Mouse (Mus musculus) midbrain, embryonic 13.5 days (tissue): Measurements from ENCODE around the gene Atg7. TPM values are rescaled to one million over a fixed set of nuclear protein-coding genes. Genes with fewer than 3 reads are reported as not detected.

ENCODE experiments used
- ATAC-seq: fragments of 200-750 bp; cut with Nextera tagmentation; 2 replicates; pipeline ENCODE4 v1.8.0; 2017; ENCODE audit warnings: mild to moderate bottlenecking, moderate TSS enrichment, moderate library complexity
- H3K27ac ChIP-seq: fragments of 300-500 bp; sonication (generic); 2 replicates; pipeline ENCODE4 v1.5.1; 2015; ENCODE audit warnings: inconsistent platforms, mild to moderate bottlenecking, moderate library complexity
- H3K27me3 ChIP-seq: fragments of 300-500 bp; sonication (generic); 2 replicates; pipeline ENCODE4 v1.6.1; 2015; ENCODE audit warnings: mild to moderate bottlenecking, inconsistent platforms
- H3K36me3 ChIP-seq: fragments of 300-500 bp; sonication (generic); 2 replicates; pipeline ENCODE4 v1.6.1; 2015; ENCODE audit warnings: mild to moderate bottlenecking, inconsistent platforms
- H3K4me1 ChIP-seq: fragments of 300-500 bp; sonication (generic); replicated peaks from 2 replicates; pipeline ENCODE4 v1.6.1; 2015; ENCODE audit warnings: inconsistent platforms
- H3K4me2 ChIP-seq: fragments of 300-500 bp; sonication (generic); replicated peaks from 2 replicates; pipeline ENCODE4 v1.6.1; 2015; ENCODE audit warnings: moderate library complexity, mild to moderate bottlenecking, inconsistent platforms
- H3K4me3 ChIP-seq: fragments of 300-500 bp; sonication (generic); replicated peaks from 2 replicates; pipeline ENCODE4 v1.5.1; 2015; ENCODE audit warnings: mild to moderate bottlenecking, inconsistent platforms
- H3K9ac ChIP-seq: fragments of 300-500 bp; sonication (generic); replicated peaks from 2 replicates; pipeline ENCODE4 v1.6.1; 2015; ENCODE audit warnings: mild to moderate bottlenecking, inconsistent platforms
- H3K9me3 ChIP-seq: fragments of 300-500 bp; sonication (generic); 2 replicates; pipeline ENCODE4 v1.6.1; 2016; ENCODE audit warnings: mild to moderate bottlenecking, inconsistent platforms
- WGBS: fragments of 180-500 bp; shearing (Covaris S2); methylation state at CpG from one replicate; pipeline ENCODE4 v1.1.7; 2015; 5-methylcytosine and 5-hydroxymethylcytosine counted together
- polyA plus RNA-seq: library from polyadenylated mRNA; unstranded; fragments of >200 nt; fragmentation: Nextera tagmentation; extraction: Ambion mirVana; gene quantifications from 2 replicates; pipeline ENCODE4 v1.2.1, GENCODE M21; 2015

The Atg7 gene
- polyA plus RNA-seq, 1 experiment from 2014 or later, result 19.1 TPM

GRCm38 (mm10) chr6:114866078-114866477, 223.2 kb downstream of the Atg7 start:
- no peak overlapping the region for H3K4me2 ChIP-seq
- H3K36me3 ChIP-seq, result peaks cover 26% of the 10 kb centered on the region
- H3K9ac ChIP-seq, result no peak overlapping the region
- peaks cover 25% of the 10 kb centered on the region for H3K4me1 ChIP-seq
- no peaks in the 10 kb centered on the region for H3K9me3 ChIP-seq
- no peak for ATAC-seq
- 88% methylated on average over 3 of the region's 3 CpGs for WGBS
- H3K27ac ChIP-seq, result no peak overlapping the region
- no peak overlapping the region for H3K4me3 ChIP-seq
- H3K27me3 ChIP-seq, result no peaks in the 10 kb centered on the region

DNA sequence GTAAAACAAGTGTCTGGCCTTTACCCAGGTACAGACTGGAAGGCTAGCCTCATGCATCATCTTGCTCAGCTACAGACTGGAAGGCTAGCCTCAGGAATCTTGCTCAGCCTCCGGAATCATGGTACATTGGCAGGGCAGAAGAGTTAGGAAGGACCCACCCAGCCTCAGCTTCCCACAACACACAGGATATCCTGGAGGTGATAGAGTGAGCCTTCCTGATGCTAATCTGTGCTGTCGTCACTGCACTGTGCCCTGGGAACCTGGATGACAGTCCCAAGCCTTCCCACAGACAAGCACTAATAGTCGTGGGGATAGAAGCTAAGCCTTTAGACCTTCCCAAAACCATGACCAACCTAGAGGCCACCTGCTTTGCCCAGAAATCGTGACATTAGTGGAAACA, 223.7 kb downstream of the Atg7 start:
- Histone ChIP-seq H3K36me3 (peaks cover 25% of the 10 kb centered on the region), H3K4me1 (peaks cover 25% of the 10 kb centered on the region), H3K9ac (no peak overlapping the region), H3K27ac (no peak overlapping the region), H3K9me3 (no peaks in the 10 kb centered on the region), H3K4me2 (no peak overlapping the region), H3K27me3 (no peaks in the 10 kb centered on the region), H3K4me3 (no peak overlapping the region)
- ATAC-seq, result no peak
- WGBS, result 90% methylated on average over 4 of the region's 4 CpGs

DNA sequence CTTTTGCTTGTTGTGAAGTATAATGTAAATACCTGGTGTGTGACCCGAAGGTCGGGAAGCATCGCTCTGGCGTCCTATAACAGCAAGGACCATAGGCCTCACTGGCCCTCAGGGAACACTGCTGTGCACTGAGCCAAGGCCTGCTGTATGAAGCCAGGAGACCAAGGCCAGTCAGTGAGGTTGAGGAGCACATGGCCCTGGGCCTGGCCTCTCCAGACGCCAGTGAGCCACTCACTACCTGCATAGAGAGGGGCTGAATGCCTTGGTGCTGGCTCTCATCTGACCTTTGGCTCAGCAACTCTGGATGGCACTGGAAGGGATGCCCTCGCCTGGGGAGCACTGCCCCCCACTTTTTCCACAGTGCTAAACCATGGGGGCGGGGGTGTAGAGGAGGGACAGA, 225.8 kb downstream of the Atg7 start:
- 87% methylated on average over 7 of the region's 7 CpGs for WGBS
- H3K36me3 ChIP-seq, result peaks cover 6% of the 10 kb centered on the region; the same call in 1 of the 2 replicates
- no peak overlapping the region for H3K4me2 ChIP-seq
- no peak overlapping the region for H3K4me3 ChIP-seq
- no peaks in the 10 kb centered on the region for H3K9me3 ChIP-seq
- no peaks in the 10 kb centered on the region for H3K27me3 ChIP-seq
- peaks cover 38% of the 10 kb centered on the region for H3K4me1 ChIP-seq
- no peak overlapping the region for H3K27ac ChIP-seq
- H3K9ac ChIP-seq, result 0 out of 2 replicates have a peak overlapping the region, but pooled peaks have one; percentile 42
- ATAC-seq, result 0 out of 2 replicates have a peak, but pooled peaks have one; percentile 18

- Histone ChIP-seq H3K9me3 (no peaks in the 10 kb centered on the region), H3K27me3 (no peaks in the 10 kb centered on the region), H3K4me1 (peaks cover 48% of the 10 kb centered on the region), H3K36me3 (peaks cover 4% of the 10 kb centered on the region; the same call in 1 of the 2 replicates), H3K4me2 (no peak overlapping the region), H3K4me3 (no peak overlapping the region), H3K27ac (peak overlapping the region; percentile 10; the same call in 1 of the 2 replicates), H3K9ac (no peak overlapping the region)
- WGBS, result 76% methylated on average over 6 of the region's 6 CpGs
- no peak for ATAC-seq
Observed at GRCm38 (mm10) chr6:114869501-114870076, 226.7 kb downstream of the Atg7 start.

DNA sequence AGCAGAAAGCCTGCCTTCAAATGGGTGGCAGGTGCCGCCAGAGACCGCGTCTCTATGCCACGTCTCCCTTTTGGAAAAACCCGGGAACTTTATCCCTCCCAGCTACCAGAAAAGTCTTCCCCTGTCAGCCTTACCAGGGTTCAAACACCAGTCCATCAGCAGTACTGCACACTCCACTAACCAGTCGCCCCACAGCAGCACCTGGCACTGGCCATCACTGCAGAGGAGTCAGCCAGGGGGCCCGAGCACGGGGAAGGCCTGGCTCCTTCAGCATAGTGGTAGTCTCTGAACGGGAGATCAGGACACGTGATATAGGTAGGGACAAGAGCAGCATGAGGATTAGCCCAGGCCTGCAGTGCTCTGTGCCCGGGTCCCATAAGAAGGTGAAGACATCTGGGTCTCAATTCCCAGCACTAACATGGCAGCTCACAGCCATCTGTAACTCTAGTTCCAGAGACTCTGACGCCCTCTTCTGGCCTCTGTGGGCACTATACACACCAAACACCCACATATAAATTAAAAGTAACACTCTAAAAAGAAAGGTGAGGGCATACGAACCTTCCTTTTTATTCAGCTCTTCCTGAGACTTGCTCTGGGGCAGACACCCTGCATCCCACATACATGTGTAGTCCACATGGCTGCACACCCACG, 228.2 kb downstream of the Atg7 start:
- Histone ChIP-seq H3K4me1 (peaks cover 62% of the 10 kb centered on the region), H3K27ac (no peak overlapping the region)
- WGBS, result 91% methylated on average over 14 of the region's 14 CpGs

GRCm38 (mm10) chr6:114873808-114874137, 230.9 kb downstream of the Atg7 start:
- H3K9ac ChIP-seq, result peak overlapping the region; percentile 74
- ATAC-seq, result no peak
- no peaks in the 10 kb centered on the region for H3K27me3 ChIP-seq
- H3K4me2 ChIP-seq, result peak overlapping the region; percentile 72
- peaks cover 4% of the 10 kb centered on the region; the same call in 1 of the 2 replicates for H3K36me3 ChIP-seq
- peak overlapping the region; percentile 96 for H3K27ac ChIP-seq
- 75% methylated on average over 3 of the region's 3 CpGs for WGBS
- H3K4me3 ChIP-seq, result peak overlapping the region; percentile 44
- H3K4me1 ChIP-seq, result peaks cover 83% of the 10 kb centered on the region
- H3K9me3 ChIP-seq, result no peaks in the 10 kb centered on the region

More for the DNA sequence above, 228.2 kb downstream of the Atg7 start:
- no peak overlapping the region for H3K9ac ChIP-seq
- no peaks in the 10 kb centered on the region for H3K9me3 ChIP-seq
- no peak overlapping the region for H3K4me2 ChIP-seq
- peaks cover 4% of the 10 kb centered on the region; the same call in 1 of the 2 replicates for H3K36me3 ChIP-seq
- H3K27me3 ChIP-seq, result no peaks in the 10 kb centered on the region
- no peak overlapping the region for H3K4me3 ChIP-seq
- no peak for ATAC-seq

DNA sequence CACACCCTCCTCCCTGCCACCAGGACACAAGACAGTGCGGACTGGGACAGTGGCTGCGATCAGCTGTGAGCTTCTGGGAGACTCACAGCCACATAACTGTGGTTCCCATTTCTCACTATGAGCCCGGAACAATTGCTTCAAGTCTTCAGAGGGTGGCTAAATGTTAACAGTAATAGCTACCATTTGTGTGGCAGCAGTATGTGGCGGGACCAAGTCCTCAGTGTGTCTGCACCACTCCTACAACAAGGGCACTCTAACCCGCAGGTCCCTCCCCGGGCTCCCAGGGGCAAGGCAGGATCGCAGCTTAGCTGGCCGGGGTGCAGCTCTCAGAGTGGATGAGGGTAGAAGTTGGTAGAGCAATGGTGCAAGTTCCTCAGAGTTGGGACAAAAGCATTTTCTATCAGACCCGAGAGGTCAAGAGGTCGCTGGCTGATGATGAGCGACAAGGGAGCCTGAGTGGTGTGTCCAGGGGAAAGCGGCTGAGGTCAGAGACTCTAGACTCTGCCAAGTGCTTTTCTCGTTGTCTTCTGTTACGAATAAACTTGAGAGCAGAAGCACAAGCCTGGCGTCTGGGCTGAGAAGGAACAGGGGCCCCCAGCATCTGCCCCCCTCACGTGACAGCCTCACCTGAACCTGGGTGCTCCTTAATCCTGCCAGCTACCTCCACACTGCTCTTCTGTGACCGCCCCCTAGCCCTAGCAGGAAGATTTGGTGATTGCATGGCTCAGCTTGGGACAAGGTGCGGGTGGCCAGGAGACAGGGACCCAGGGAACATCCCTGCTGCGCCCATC, 231.4 kb downstream of the Atg7 start:
- peak overlapping the region; percentile 44 for H3K4me3 ChIP-seq
- WGBS, result 8% methylated on average over 19 of the region's 19 CpGs
- no peaks in the 10 kb centered on the region for H3K9me3 ChIP-seq

GRCm38 (mm10) chr6:114875018-114875558, 232.2 kb downstream of the Atg7 start:
- peak overlapping the region; percentile 44 for H3K4me3 ChIP-seq
- H3K9ac ChIP-seq, result peak overlapping the region; percentile 74
- H3K27me3 ChIP-seq, result no peaks in the 10 kb centered on the region
- ATAC-seq, result peak; percentile 71
- WGBS, result under 1% methylated on average over 18 of the region's 18 CpGs
- peak overlapping the region; percentile 72 for H3K4me2 ChIP-seq
- H3K4me1 ChIP-seq, result peaks cover 83% of the 10 kb centered on the region
- peak overlapping the region; percentile 96 for H3K27ac ChIP-seq
- peaks cover 4% of the 10 kb centered on the region; the same call in 1 of the 2 replicates for H3K36me3 ChIP-seq
- no peaks in the 10 kb centered on the region for H3K9me3 ChIP-seq

More for the DNA sequence above, 231.4 kb downstream of the Atg7 start:
- ATAC-seq, result peak; percentile 74
- H3K9ac ChIP-seq, result peak overlapping the region; percentile 74
- H3K4me1 ChIP-seq, result peaks cover 83% of the 10 kb centered on the region
- no peaks in the 10 kb centered on the region for H3K27me3 ChIP-seq
- peaks cover 4% of the 10 kb centered on the region; the same call in 1 of the 2 replicates for H3K36me3 ChIP-seq
- H3K27ac ChIP-seq, result peak overlapping the region; percentile 96
- H3K4me2 ChIP-seq, result peak overlapping the region; percentile 72

DNA sequence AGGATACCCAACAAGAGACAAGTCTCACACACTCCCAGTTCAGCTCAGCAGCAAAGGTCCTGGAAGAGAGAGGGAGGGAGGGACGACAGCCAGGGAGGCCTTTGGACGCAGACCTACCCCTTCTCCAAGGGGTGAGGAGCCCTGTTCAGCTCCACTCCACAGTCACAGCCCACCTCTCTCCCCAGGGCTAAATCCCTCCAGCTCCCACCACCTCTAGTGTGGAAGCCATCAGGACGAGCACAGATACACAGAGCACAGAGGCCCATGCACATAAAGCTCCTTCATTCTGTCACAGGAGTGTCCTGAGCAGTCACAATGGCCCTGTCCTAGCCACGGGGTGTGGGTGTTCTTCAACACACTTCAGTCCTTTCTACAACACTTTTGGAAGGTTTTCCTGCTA, 233.1 kb downstream of the Atg7 start:
- H3K4me1 ChIP-seq, result peaks cover 87% of the 10 kb centered on the region
- H3K4me3 ChIP-seq, result no peak overlapping the region
- H3K4me2 ChIP-seq, result peak overlapping the region; percentile 72; the same call in 1 of the 2 replicates
- H3K9me3 ChIP-seq, result no peaks in the 10 kb centered on the region
- H3K36me3 ChIP-seq, result peaks cover 4% of the 10 kb centered on the region; the same call in 1 of the 2 replicates
- peak overlapping the region; percentile 96 for H3K27ac ChIP-seq
- WGBS, result 22% methylated on average over 4 of the region's 4 CpGs
- H3K9ac ChIP-seq, result peak overlapping the region; percentile 36; the same call in 1 of the 2 replicates
- no peaks in the 10 kb centered on the region for H3K27me3 ChIP-seq
- ATAC-seq, result no peak

DNA sequence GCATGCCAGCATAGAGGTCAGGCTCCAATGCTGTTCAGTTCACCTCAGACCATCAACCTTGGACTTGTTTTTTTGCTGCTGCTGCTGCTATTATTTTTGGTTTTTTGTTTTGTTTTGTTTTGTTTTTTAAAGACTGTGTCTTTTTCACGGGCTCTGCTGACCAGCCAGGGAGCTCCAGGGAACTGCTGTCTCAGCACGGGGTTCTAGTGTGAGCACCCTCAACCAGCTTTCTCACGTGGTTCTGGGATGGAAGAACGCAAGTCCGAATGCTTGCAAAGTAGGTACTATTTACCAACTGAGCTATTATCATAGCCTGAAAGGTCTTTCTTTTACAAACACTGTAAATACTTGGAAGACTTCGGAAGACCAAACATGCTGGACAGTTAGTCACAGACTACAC, 233.6 kb downstream of the Atg7 start:
- Histone ChIP-seq H3K27me3 (no peaks in the 10 kb centered on the region), H3K4me3 (no peak overlapping the region), H3K4me2 (no peak overlapping the region), H3K9ac (peak overlapping the region; percentile 36; the same call in 1 of the 2 replicates), H3K36me3 (peaks cover under 1% of the 10 kb centered on the region; the same call in 1 of the 2 replicates), H3K4me1 (peaks cover 92% of the 10 kb centered on the region), H3K27ac (peak overlapping the region; percentile 96; the same call in 1 of the 2 replicates), H3K9me3 (no peaks in the 10 kb centered on the region)
- 76% methylated on average over 6 of the region's 6 CpGs for WGBS
- no peak for ATAC-seq

GRCm38 (mm10) chr6:114878841-114879520, 236.1 kb downstream of the Atg7 start:
- Histone ChIP-seq H3K9ac (no peak overlapping the region), H3K4me2 (no peak overlapping the region), H3K36me3 (no peaks in the 10 kb centered on the region), H3K27ac (0 out of 2 replicates have a peak overlapping the region, but pooled peaks have one; percentile 5), H3K4me3 (no peak overlapping the region), H3K4me1 (peaks cover 98% of the 10 kb centered on the region), H3K9me3 (no peaks in the 10 kb centered on the region), H3K27me3 (no peaks in the 10 kb centered on the region)
- ATAC-seq, result no peak
- 79% methylated on average over 19 of the region's 19 CpGs for WGBS
